In the genomic region with DNA sequence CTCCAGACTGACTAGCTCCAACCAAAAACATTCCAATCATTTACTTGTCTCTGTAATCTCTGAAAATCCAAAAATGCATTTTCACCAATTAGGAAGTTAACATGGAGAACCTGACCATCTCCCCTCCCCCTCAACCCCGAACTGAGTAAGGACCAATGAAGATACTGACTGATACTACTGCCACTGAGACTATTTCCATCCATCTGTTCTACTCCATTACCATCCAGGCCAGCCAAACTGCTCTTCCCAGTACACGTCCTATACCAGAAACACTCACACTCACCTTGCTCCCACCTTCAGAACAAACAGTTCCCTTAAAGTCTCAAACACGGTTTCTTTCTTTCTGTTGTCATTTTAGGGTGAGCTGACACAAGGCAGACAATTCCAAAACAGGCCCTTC, we compare ENCODE assay signal across 25 mouse cellular contexts. TPM values are rescaled to one million over a fixed set of nuclear protein-coding genes. Genes with fewer than 3 reads are reported as not detected.
DNase-seq lines count a peak whose midpoint lies in the region; ATAC-seq lines count a peak whose summit lies in the region.
"Had no signal": no experiment of that assay in that cellular context is flagged by ENCODE, and none has a peak within 500 bp of the region (broad histone marks: within the 10 kb centered on the region; RNA-seq: fewer than 3 reads in every experiment).

No protein-coding gene starts in this region.

- no peak for ATAC-seq in forebrain, embryonic 12.5 days (ENCODE audit: low FRiP score)
- no peak for ATAC-seq in hindbrain, embryonic 13.5 days (ENCODE audit: low FRiP score)
- no peak for ATAC-seq in hindbrain, embryonic 11.5 days (ENCODE audit: low FRiP score)
- peak; percentile 54; the same call in 1 of the 2 replicates for ATAC-seq in forebrain, embryonic 15.5 days (replicated peaks)
- peak; percentile 66 for ATAC-seq in midbrain, embryonic 15.5 days (replicated peaks)
- ATAC-seq: intestine, postnatal 0 days had no signal

- DNase-seq in forebrain, embryonic 10.5 days (ENCODE audit: extremely low spot score, low spot score): no peak
- no peak for DNase-seq in hindbrain, embryonic 11.5 days (ENCODE audit: low spot score)
- DNase-seq in Muller cell, postnatal 12 days (ENCODE audit: inconsistent ontology term): no peak
- no peak for DNase-seq in adrenal gland, adult 18-20 months (ENCODE audit: low spot score in 2 of 2)
- DNase-seq: adrenal gland, postnatal 10 days; cerebellum, adult 9-11 months; embryo, embryonic 11 days; gastrocnemius, postnatal 10 days; kidney, adult 9 months; kidney, postnatal 10 days; layer of hippocampus, postnatal 36 days; liver; lung, adult 2 months; lung, postnatal 10 days; thymus, postnatal 4 days had no signal

- 60% methylated on average over 3 of the region's 3 CpGs for WGBS in forebrain, embryonic 12.5 days
- WGBS in forebrain, embryonic 10.5 days: 72% methylated on average over 3 of the region's 3 CpGs
- WGBS in hindbrain, embryonic 13.5 days: 75% methylated on average over 3 of the region's 3 CpGs
- 68% methylated on average over 3 of the region's 3 CpGs for WGBS in hindbrain, embryonic 11.5 days
- 52% methylated on average over 3 of the region's 3 CpGs for WGBS in forebrain, embryonic 15.5 days
- 50% methylated on average over 3 of the region's 3 CpGs for WGBS in midbrain, embryonic 15.5 days

- no peaks in the 10 kb centered on the region for H3K27me3 ChIP-seq in forebrain, embryonic 12.5 days
- H3K27me3 ChIP-seq in forebrain, embryonic 10.5 days (ENCODE audit: poor library complexity, severe bottlenecking): no peaks in the 10 kb centered on the region
- H3K27me3 ChIP-seq in hindbrain, embryonic 13.5 days: no peaks in the 10 kb centered on the region
- no peaks in the 10 kb centered on the region for H3K27me3 ChIP-seq in hindbrain, embryonic 11.5 days (ENCODE audit: control insufficient read depth, insufficient read depth, low read length)
- H3K27me3 ChIP-seq in forebrain, embryonic 15.5 days: no peaks in the 10 kb centered on the region
- H3K27me3 ChIP-seq in midbrain, embryonic 15.5 days (replicated peaks): no peaks in the 10 kb centered on the region
- H3K27me3 ChIP-seq: CH12.LX; embryonic facial prominence, embryonic 12.5 days; neural tube, embryonic 12.5 days had no signal

- no peaks in the 10 kb centered on the region for H3K9me3 ChIP-seq in forebrain, embryonic 12.5 days
- no peaks in the 10 kb centered on the region for H3K9me3 ChIP-seq in forebrain, embryonic 10.5 days
- no peaks in the 10 kb centered on the region for H3K9me3 ChIP-seq in hindbrain, embryonic 13.5 days
- H3K9me3 ChIP-seq in hindbrain, embryonic 11.5 days (ENCODE audit: control insufficient read depth, low read length): no peaks in the 10 kb centered on the region
- no peaks in the 10 kb centered on the region for H3K9me3 ChIP-seq in forebrain, embryonic 15.5 days
- H3K9me3 ChIP-seq in midbrain, embryonic 15.5 days: no peaks in the 10 kb centered on the region
- H3K9me3 ChIP-seq: embryonic facial prominence, embryonic 12.5 days; neural tube, embryonic 12.5 days had no signal

- no peaks in the 10 kb centered on the region for H3K36me3 ChIP-seq in forebrain, embryonic 12.5 days (replicated peaks)
- H3K36me3 ChIP-seq in forebrain, embryonic 10.5 days (replicated peaks): no peaks in the 10 kb centered on the region
- no peaks in the 10 kb centered on the region for H3K36me3 ChIP-seq in hindbrain, embryonic 13.5 days
- H3K36me3 ChIP-seq in hindbrain, embryonic 11.5 days (ENCODE audit: control insufficient read depth, insufficient read depth, low read length): no peaks in the 10 kb centered on the region
- no peaks in the 10 kb centered on the region for H3K36me3 ChIP-seq in forebrain, embryonic 15.5 days
- H3K36me3 ChIP-seq in midbrain, embryonic 15.5 days (replicated peaks): no peaks in the 10 kb centered on the region
- H3K36me3 ChIP-seq: embryonic facial prominence, embryonic 12.5 days; neural tube, embryonic 12.5 days had no signal

- no peak overlapping the region for H3K4me2 ChIP-seq in forebrain, embryonic 12.5 days
- H3K4me2 ChIP-seq in hindbrain, embryonic 13.5 days: no peak overlapping the region
- no peak overlapping the region for H3K4me2 ChIP-seq in hindbrain, embryonic 11.5 days (replicated peaks; ENCODE audit: low read depth, low read length)
- H3K4me2 ChIP-seq in forebrain, embryonic 15.5 days (replicated peaks): no peak overlapping the region
- no peak overlapping the region; the same call in 1 of the 2 replicates for H3K4me2 ChIP-seq in midbrain, embryonic 15.5 days
- H3K4me2 ChIP-seq: embryonic facial prominence, embryonic 12.5 days; neural tube, embryonic 12.5 days had no signal

- H3K4me1 ChIP-seq in forebrain, embryonic 12.5 days: peaks cover 12% of the 10 kb centered on the region
- peaks cover 9% of the 10 kb centered on the region; the same call in 1 of the 2 replicates for H3K4me1 ChIP-seq in forebrain, embryonic 10.5 days
- H3K4me1 ChIP-seq in hindbrain, embryonic 13.5 days (replicated peaks): peaks cover 11% of the 10 kb centered on the region
- no peaks in the 10 kb centered on the region for H3K4me1 ChIP-seq in hindbrain, embryonic 11.5 days (replicated peaks; ENCODE audit: control insufficient read depth, insufficient read depth, low read length)
- peaks cover 21% of the 10 kb centered on the region for H3K4me1 ChIP-seq in forebrain, embryonic 15.5 days
- peaks cover 18% of the 10 kb centered on the region for H3K4me1 ChIP-seq in midbrain, embryonic 15.5 days
- H3K4me1 ChIP-seq: embryonic facial prominence, embryonic 12.5 days; neural tube, embryonic 12.5 days had no signal

- 0 out of 2 replicates have a peak overlapping the region, but pooled peaks have one; percentile 25 for H3K27ac ChIP-seq in forebrain, embryonic 12.5 days
- no peak overlapping the region for H3K27ac ChIP-seq in forebrain, embryonic 10.5 days
- H3K27ac ChIP-seq in hindbrain, embryonic 13.5 days: peak overlapping the region; percentile 66
- H3K27ac ChIP-seq in hindbrain, embryonic 11.5 days (ENCODE audit: low read depth, low read length): no peak overlapping the region
- peak overlapping the region; percentile 72 for H3K27ac ChIP-seq in forebrain, embryonic 15.5 days (replicated peaks)
- H3K27ac ChIP-seq in midbrain, embryonic 15.5 days: peak overlapping the region; percentile 69
- H3K27ac ChIP-seq: embryonic facial prominence, embryonic 12.5 days; liver, embryonic 14.5 days; macrophage; neural tube, embryonic 12.5 days had no signal

- no peak overlapping the region for H3K9ac ChIP-seq in forebrain, embryonic 12.5 days
- H3K9ac ChIP-seq in hindbrain, embryonic 13.5 days: no peak overlapping the region
- no peak overlapping the region for H3K9ac ChIP-seq in hindbrain, embryonic 11.5 days (ENCODE audit: low read depth, low read length)
- H3K9ac ChIP-seq in forebrain, embryonic 15.5 days (replicated peaks): no peak overlapping the region
- no peak overlapping the region for H3K9ac ChIP-seq in midbrain, embryonic 15.5 days
- H3K9ac ChIP-seq: embryonic facial prominence, embryonic 12.5 days; liver, embryonic 14.5 days; neural tube, embryonic 12.5 days had no signal

- no peak overlapping the region for H3K4me3 ChIP-seq in forebrain, embryonic 12.5 days (replicated peaks)
- H3K4me3 ChIP-seq in forebrain, embryonic 10.5 days: no peak overlapping the region
- H3K4me3 ChIP-seq in hindbrain, embryonic 13.5 days: no peak overlapping the region
- no peak overlapping the region for H3K4me3 ChIP-seq in hindbrain, embryonic 11.5 days (ENCODE audit: low read depth, low read length)
- H3K4me3 ChIP-seq in forebrain, embryonic 15.5 days: no peak overlapping the region
- H3K4me3 ChIP-seq in midbrain, embryonic 15.5 days: no peak overlapping the region
- H3K4me3 ChIP-seq: embryonic facial prominence, embryonic 12.5 days; neural tube, embryonic 12.5 days had no signal

RNA-seq across cellular contexts. Expression of gene Kcna3, which starts 55.1 kb away (rescaled TPM):
- 17.3 and 18.4 TPM in 2 replicates for polyA plus RNA-seq in forebrain, embryonic 12.5 days (2016; fragmentation: Nextera tagmentation; extraction: Ambion mirVana)
- polyA plus RNA-seq in forebrain, embryonic 10.5 days (2016; fragmentation: Nextera tagmentation; extraction: Ambion mirVana): 3.3 and 3.5 TPM in 2 replicates
- 6.8 and 7.1 TPM in 2 replicates for polyA plus RNA-seq in hindbrain, embryonic 13.5 days (2015; fragmentation: Nextera tagmentation; extraction: Ambion mirVana)
- polyA plus RNA-seq in hindbrain, embryonic 11.5 days (2014; fragmentation: Nextera tagmentation; extraction: Ambion mirVana): 4.6 and 4.7 TPM in 2 replicates
- 21.8 and 21.9 TPM in 2 replicates for polyA plus RNA-seq in forebrain, embryonic 15.5 days (2015; fragmentation: Nextera tagmentation; extraction: Ambion mirVana)
- 18.8 and 22.1 TPM in 2 replicates for polyA plus RNA-seq in midbrain, embryonic 15.5 days (2015; fragmentation: Nextera tagmentation; extraction: Ambion mirVana)
- total RNA-seq in adrenal gland, adult 18-20 months (2021): 1 to 10 TPM in 1 of 2 experiments, under 1 TPM in 1; 0.83 to 1.3 TPM

Comparison
In these comparisons a context has a peak if more than half of its experiments do, and no peak if none do; other contexts are left out.
1. ATAC-seq: peak in forebrain, embryonic 15.5 days (single experiment) and midbrain, embryonic 15.5 days (single experiment); none in forebrain, embryonic 12.5 days (single experiment), hindbrain, embryonic 13.5 days (single experiment) and hindbrain, embryonic 11.5 days (single experiment).
2. H3K27ac ChIP-seq: peak in forebrain, embryonic 12.5 days (single experiment), hindbrain, embryonic 13.5 days (single experiment), forebrain, embryonic 15.5 days (single experiment) and midbrain, embryonic 15.5 days (single experiment); none in forebrain, embryonic 10.5 days (single experiment) and hindbrain, embryonic 11.5 days (single experiment).